Mouse (Mus musculus) myocyte (in vitro differentiated cells): Measurements from ENCODE around the gene Gas2l2. TPM values are rescaled to one million over a fixed set of nuclear protein-coding genes. Genes with fewer than 3 reads are reported as not detected.

Source experiments
- H3K27me3 ChIP-seq: one replicate; pipeline ENCODE4 v1.6.1; 2011; ENCODE audit not compliant: control insufficient read depth, insufficient read depth, insufficient read length
- H3K36me3 ChIP-seq: one replicate; pipeline ENCODE4 v1.6.1; 2011; ENCODE audit not compliant: control insufficient read depth, insufficient read depth
- H3K4me2 ChIP-seq: one replicate; pipeline ENCODE4 v1.6.1; 2011; ENCODE audit warnings: low read depth, control low read depth
- H3K4me3 ChIP-seq: one replicate; pipeline ENCODE4 v1.5.1; 2011; ENCODE audit warnings: mild to moderate bottlenecking, control low read depth, moderate library complexity
- H3K79me2 ChIP-seq: one replicate; pipeline ENCODE4 v1.6.1; 2011; ENCODE audit not compliant: control insufficient read depth, insufficient read depth
- H3ac ChIP-seq: one replicate; pipeline ENCODE4 v1.6.1; 2011; ENCODE audit not compliant: control insufficient read depth, insufficient read length
- CEBPB ChIP-seq: IDR thresholded peaks from 2 replicates; pipeline ENCODE4 v1.6.1; 2011; ENCODE audit warnings: mild to moderate bottlenecking, moderate library complexity; ENCODE audit not compliant: poor library complexity, insufficient read depth, severe bottlenecking
- E2F4 ChIP-seq: IDR thresholded peaks from one replicate; pipeline ENCODE4 v1.6.1; 2011; ENCODE audit warnings: mild to moderate bottlenecking, control low read depth, moderate library complexity; ENCODE audit not compliant: insufficient read depth
- MAX ChIP-seq: IDR thresholded peaks from one replicate; pipeline ENCODE4 v1.6.1; 2011; ENCODE audit warnings: low read depth, mild to moderate bottlenecking, control low read depth
- MYOD1 ChIP-seq, 3 experiments: IDR thresholded peaks; one replicate each; pipeline ENCODE4 v1.6.1; 2011; ENCODE audit warnings: control low read depth in 2 of 3, low read depth in 2 of 3, mild to moderate bottlenecking in 2 of 3, moderate library complexity in 1 of 3; ENCODE audit not compliant: insufficient read length in 2 of 3, control insufficient read depth in 1 of 3
- MYOG ChIP-seq, 3 experiments: IDR thresholded peaks; one replicate each; pipeline ENCODE4 v1.6.1; 2011; ENCODE audit warnings: control low read depth in 2 of 3, low read depth in 2 of 3, mild to moderate bottlenecking in 2 of 3; ENCODE audit not compliant: insufficient read length in 2 of 3, control insufficient read depth in 1 of 3, insufficient read depth in 1 of 3
- POLR2A ChIP-seq: IDR thresholded peaks from one replicate; pipeline ENCODE4 v1.6.1; 2011; ENCODE audit warnings: low read depth, mild to moderate bottlenecking, control low read depth, moderate library complexity; ENCODE audit not compliant: insufficient read length
- POLR2AphosphoS2 ChIP-seq: IDR thresholded peaks from one replicate; pipeline ENCODE4 v1.6.1; 2011; ENCODE audit warnings: low read depth, control low read depth; ENCODE audit not compliant: insufficient read length
- REST ChIP-seq: IDR thresholded peaks from one replicate; pipeline ENCODE4 v1.6.1; 2011; ENCODE audit warnings: mild to moderate bottlenecking, control low read depth, moderate library complexity; ENCODE audit not compliant: insufficient read depth, insufficient read length
- SRF ChIP-seq: IDR thresholded peaks from one replicate; pipeline ENCODE4 v1.6.1; 2011; ENCODE audit warnings: low read depth; ENCODE audit not compliant: control insufficient read depth, insufficient read length
- TCF12 ChIP-seq: IDR thresholded peaks from one replicate; pipeline ENCODE4 v1.6.1; 2011; ENCODE audit warnings: mild to moderate bottlenecking, control low read depth; ENCODE audit not compliant: poor library complexity, insufficient read depth, severe bottlenecking
- TCF3 ChIP-seq: IDR thresholded peaks from one replicate; pipeline ENCODE4 v1.6.1; 2011; ENCODE audit warnings: low read depth, control low read depth; ENCODE audit not compliant: insufficient read length
- USF1 ChIP-seq: IDR thresholded peaks from one replicate; pipeline ENCODE4 v1.6.1; 2011; ENCODE audit warnings: low read depth, mild to moderate bottlenecking, control low read depth, moderate library complexity
- polyA plus RNA-seq: library from polyadenylated mRNA; unstranded; fragments of >200 nt; fragmentation: generic; extraction: Trizol; gene quantifications from one replicate; pipeline ENCODE4 v1.2.1, GENCODE M21; 2012; ENCODE audit warnings: missing spikeins

Gene Gas2l2
- polyA plus RNA-seq, 1 experiment: not detected

- H3K4me2 ChIP-seq: no peak overlapping the region
- peaks cover 33% of the 10 kb centered on the region for H3K27me3 ChIP-seq
- no peak for TF ChIP-seq TCF12
- TF ChIP-seq MAX: no peak
- TF ChIP-seq REST: no peak
- no peak for TF ChIP-seq CEBPB
- TF ChIP-seq POLR2AphosphoS2: no peak
- no peak for TF ChIP-seq MYOG (IDR thresholded peaks at IDR 0.05; ENCODE audit: control insufficient read depth in 1 of 3, insufficient read depth in 1 of 3, insufficient read length in 2 of 3, low read depth in 2 of 3)
- no peak for TF ChIP-seq USF1
- no peak for TF ChIP-seq TCF3
- no peaks in the 10 kb centered on the region for H3K79me2 ChIP-seq
- no peaks in the 10 kb centered on the region for H3K36me3 ChIP-seq
- no peak overlapping the region for H3ac ChIP-seq
- no peak overlapping the region for H3K4me3 ChIP-seq
These were observed 18.7 kb downstream of the Gas2l2 start for GRCm38 (mm10) chr11:83410510-83410909.

- Histone ChIP-seq H3K4me2 (no peak overlapping the region), H3K36me3 (no peaks in the 10 kb centered on the region), H3ac (no peak overlapping the region), H3K27me3 (peaks cover 33% of the 10 kb centered on the region), H3K79me2 (no peaks in the 10 kb centered on the region), H3K4me3 (no peak overlapping the region)
- no peak for TF ChIP-seq E2F4
- no peak for TF ChIP-seq TCF12
- no peak for TF ChIP-seq MAX
- no peak for TF ChIP-seq SRF
- TF ChIP-seq USF1: no peak
- TF ChIP-seq MYOD1 (IDR thresholded peaks at IDR 0.05; ENCODE audit: control insufficient read depth in 1 of 3, insufficient read length in 2 of 3, low read depth in 2 of 3): no peak
- no peak for TF ChIP-seq REST
- no peak for TF ChIP-seq POLR2AphosphoS2
- no peak for TF ChIP-seq POLR2A
- TF ChIP-seq TCF3: no peak
- TF ChIP-seq CEBPB: no peak
- TF ChIP-seq MYOG (IDR thresholded peaks at IDR 0.05; ENCODE audit: control insufficient read depth in 1 of 3, insufficient read depth in 1 of 3, insufficient read length in 2 of 3, low read depth in 2 of 3): no peak
These were observed 19.4 kb downstream of the Gas2l2 start for GRCm38 (mm10) chr11:83409792-83410291.

GRCm38 (mm10) chr11:83409087-83409754 is 20.0 kb downstream of the Gas2l2 start, which contains the start of gene Rasl10b:
Gene Rasl10b, plus strand, starts transcription at chr11:83409137.
- Histone ChIP-seq H3K27me3 (peaks cover 33% of the 10 kb centered on the region), H3K4me3 (no peak within 1 kb of the TSS), H3ac (no peak within 1 kb of the TSS), H3K36me3 (no peaks in the 10 kb centered on the region), H3K4me2 (peak within 1 kb of the TSS; percentile 42), H3K79me2 (no peaks in the 10 kb centered on the region)
- TF ChIP-seq SRF (no peak), MYOD1 (IDR thresholded peaks at IDR 0.05; ENCODE audit: control insufficient read depth in 1 of 3, insufficient read length in 2 of 3, low read depth in 2 of 3) (no peak), TCF12 (no peak), REST (no peak), POLR2AphosphoS2 (no peak), POLR2A (no peak), USF1 (no peak), CEBPB (no peak), MYOG (IDR thresholded peaks at IDR 0.05; ENCODE audit: control insufficient read depth in 1 of 3, insufficient read depth in 1 of 3, insufficient read length in 2 of 3, low read depth in 2 of 3) (no peak), MAX (no peak), E2F4 (no peak), TCF3 (no peak)

DNA sequence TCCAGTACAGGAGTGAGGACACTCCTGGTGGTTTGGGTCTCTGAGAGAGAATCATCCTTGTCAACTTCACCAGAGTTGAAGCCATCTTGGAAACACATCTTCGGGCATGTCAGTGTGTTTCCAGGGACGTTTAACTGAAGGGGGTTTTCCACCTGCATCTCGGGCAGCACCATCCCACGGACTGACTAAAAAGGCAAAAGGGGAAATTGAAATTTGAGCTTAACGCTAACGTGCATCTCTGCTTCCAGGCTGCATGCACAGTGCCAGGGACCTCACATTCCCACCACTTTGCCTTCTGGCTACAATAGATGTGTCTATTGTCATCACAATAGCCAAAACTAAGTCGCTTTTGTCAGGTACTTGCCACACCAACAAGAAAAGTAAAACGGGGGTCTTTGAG is 21.0 kb downstream of the Gas2l2 start:
- no peak overlapping the region for H3ac ChIP-seq
- peaks cover 5% of the 10 kb centered on the region for H3K36me3 ChIP-seq
- H3K4me3 ChIP-seq: no peak overlapping the region
- TF ChIP-seq MAX (no peak), MYOG (IDR thresholded peaks at IDR 0.05; ENCODE audit: control insufficient read depth in 1 of 3, insufficient read depth in 1 of 3, insufficient read length in 2 of 3, low read depth in 2 of 3) (no peak), TCF3 (no peak), USF1 (no peak), POLR2AphosphoS2 (no peak), CEBPB (no peak), SRF (no peak), POLR2A (no peak), MYOD1 (IDR thresholded peaks at IDR 0.05; ENCODE audit: control insufficient read depth in 1 of 3, insufficient read length in 2 of 3, low read depth in 2 of 3) (no peak), E2F4 (no peak)
- H3K4me2 ChIP-seq: no peak overlapping the region
- H3K79me2 ChIP-seq: no peaks in the 10 kb centered on the region
- peaks cover 28% of the 10 kb centered on the region for H3K27me3 ChIP-seq

DNA sequence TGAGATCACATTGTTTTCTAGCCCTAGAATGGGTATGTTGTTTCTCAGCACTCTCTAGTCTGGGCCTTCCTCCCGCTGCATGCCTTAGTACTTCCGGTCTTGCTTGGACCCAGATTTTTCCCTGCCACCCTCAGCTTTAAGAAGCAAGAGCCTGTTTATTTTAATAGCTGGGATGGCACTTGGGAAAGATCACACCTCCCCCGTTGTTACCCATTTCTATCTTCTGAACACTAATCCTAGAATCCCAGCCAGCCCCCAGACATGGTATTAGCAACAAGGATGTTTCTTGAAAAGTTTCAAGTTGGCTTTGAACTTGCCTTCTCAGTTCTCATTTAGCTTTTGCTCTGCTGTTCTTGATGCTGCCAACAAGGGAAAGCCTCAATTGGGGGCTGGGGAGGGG is 22.9 kb downstream of the Gas2l2 start:
- Histone ChIP-seq H3K4me2 (no peak overlapping the region), H3K36me3 (peaks cover 19% of the 10 kb centered on the region), H3K4me3 (no peak overlapping the region), H3K79me2 (no peaks in the 10 kb centered on the region), H3K27me3 (peaks cover 20% of the 10 kb centered on the region), H3ac (no peak overlapping the region)
- TF ChIP-seq E2F4 (no peak), TCF3 (no peak), MYOG (IDR thresholded peaks at IDR 0.05; ENCODE audit: control insufficient read depth in 1 of 3, insufficient read depth in 1 of 3, insufficient read length in 2 of 3, low read depth in 2 of 3) (no peak), MYOD1 (IDR thresholded peaks at IDR 0.05; ENCODE audit: control insufficient read depth in 1 of 3, insufficient read length in 2 of 3, low read depth in 2 of 3) (no peak), SRF (no peak), USF1 (no peak), POLR2AphosphoS2 (no peak), CEBPB (no peak)
